Mouse (Mus musculus) CH12.LX (cell line): ENCODE data around the gene Cxcr5. TPM values are rescaled to one million over a fixed set of nuclear protein-coding genes. Genes with fewer than 3 reads are reported as not detected.
A peak's percentile ranks its signal among the peaks of the same experiment; 100 is the strongest.

Experiments
- DNase-seq: peaks from one replicate; pipeline ENCODE4 v3.0.0-alpha.2; 2013; ENCODE audit errors: extremely low read depth
- H3K27ac ChIP-seq: 2 replicates; pipeline ENCODE4 v1.5.1; 2012; ENCODE audit warnings: low read depth, mild to moderate bottlenecking, control low read depth, moderate library complexity; ENCODE audit not compliant: insufficient read depth
- H3K27me3 ChIP-seq: replicated peaks from 2 replicates; pipeline ENCODE3; 2012; ENCODE audit warnings: inconsistent platforms
- H3K36me3 ChIP-seq, 2 experiments: replicated peaks in 1 of 2; 2 replicates each; pipeline versions ENCODE3 to v1.6.1; 2012; ENCODE audit warnings: inconsistent platforms in 1 of 2, low read length in 1 of 2, mild to moderate bottlenecking in 1 of 2, mixed read lengths in 1 of 2, moderate library complexity in 1 of 2; ENCODE audit not compliant: control insufficient read depth in 1 of 2, insufficient read depth in 1 of 2
- H3K4me1 ChIP-seq, 2 experiments: 2 replicates each; pipeline ENCODE4 v1.6.1; 2012; ENCODE audit warnings: inconsistent platforms in 1 of 2, moderate library complexity in 1 of 2; ENCODE audit not compliant: insufficient read depth in 2 of 2, control insufficient read depth in 1 of 2
- H3K4me2 ChIP-seq: 2 replicates; pipeline ENCODE4 v1.6.1; 2012; ENCODE audit warnings: low read depth, mild to moderate bottlenecking, control low read depth; ENCODE audit not compliant: poor library complexity, insufficient read depth, severe bottlenecking
- H3K4me3 ChIP-seq, 3 experiments: fragments of 150-350 bp in 1 of 3; sonication (generic) in 1 of 3; replicated peaks in 1 of 3; 2 replicates each; pipeline versions ENCODE3 to v1.5.1; 2011 to 2012; ENCODE audit warnings: low read depth in 2 of 3, low read length in 2 of 3, mild to moderate bottlenecking in 2 of 3, moderate library complexity in 2 of 3, control low read depth in 1 of 3, improper control_type of control experiment in 1 of 3, inconsistent platforms in 1 of 3, mixed read lengths in 1 of 3; ENCODE audit not compliant: poor library complexity in 1 of 3
- H3K79me2 ChIP-seq: replicated peaks from 2 replicates; pipeline ENCODE4 v1.6.1; 2012; ENCODE audit warnings: mild to moderate bottlenecking, moderate library complexity; ENCODE audit not compliant: control insufficient read depth, poor library complexity, insufficient read depth, severe bottlenecking; ENCODE audit errors: extremely low read depth
- H3K9ac ChIP-seq: 2 replicates; pipeline ENCODE4 v1.6.1; 2012; ENCODE audit warnings: low read depth, mild to moderate bottlenecking, control low read depth, moderate library complexity; ENCODE audit not compliant: insufficient read depth
- H3K9me3 ChIP-seq: replicated peaks from 2 replicates; pipeline ENCODE3; 2012; ENCODE audit warnings: low read length, inconsistent platforms, mixed read lengths
- BHLHE40 ChIP-seq: IDR thresholded peaks from 2 replicates; pipeline ENCODE4 v1.6.1; 2011; ENCODE audit warnings: mild to moderate bottlenecking, low read depth, low read length, improper control_type of control experiment
- CTCF ChIP-seq, 2 experiments: IDR thresholded peaks in 1 of 2; conservative IDR thresholded peaks in 1 of 2; 2 replicates each; pipeline ENCODE4 v1.5.1; 2011 to 2012; ENCODE audit warnings: low read depth in 2 of 2, low read length in 2 of 2, improper control_type of control experiment in 1 of 2, inconsistent platforms in 1 of 2, mild to moderate bottlenecking in 1 of 2, moderate library complexity in 1 of 2
- ELF1 ChIP-seq: IDR thresholded peaks from 2 replicates; pipeline ENCODE4 v1.6.1; 2014; ENCODE audit warnings: low read depth, mild to moderate bottlenecking, inconsistent platforms, low read length, improper control_type of control experiment
- EP300 ChIP-seq: IDR thresholded peaks from 2 replicates; pipeline ENCODE4 v1.6.1; 2011; ENCODE audit warnings: low read length, improper control_type of control experiment
- ETS1 ChIP-seq: conservative IDR thresholded peaks from 2 replicates; pipeline ENCODE4 v1.6.1; 2012; ENCODE audit warnings: low read depth, mild to moderate bottlenecking, inconsistent platforms, low read length, improper control_type of control experiment, moderate library complexity
- HCFC1 ChIP-seq: IDR thresholded peaks from 2 replicates; pipeline ENCODE4 v1.6.1; 2012; ENCODE audit warnings: low read depth, mild to moderate bottlenecking, inconsistent platforms, low read length, improper control_type of control experiment
- IRF4 ChIP-seq: IDR thresholded peaks from 2 replicates; pipeline ENCODE4 v1.6.1; 2014; ENCODE audit warnings: low read depth, mild to moderate bottlenecking, inconsistent platforms, low read length, improper control_type of control experiment
- JUN ChIP-seq: IDR thresholded peaks from 2 replicates; pipeline ENCODE4 v1.6.1; 2011; ENCODE audit warnings: low read depth, mild to moderate bottlenecking, low read length, improper control_type of control experiment, moderate library complexity; ENCODE audit not compliant: insufficient read depth
- JUND ChIP-seq: conservative IDR thresholded peaks from 2 replicates; pipeline ENCODE4 v1.6.1; 2011; ENCODE audit warnings: low read depth, low read length, improper control_type of control experiment
- KAT2A ChIP-seq: IDR thresholded peaks from 2 replicates; pipeline ENCODE4 v1.6.1; 2012; ENCODE audit warnings: low read length, improper control_type of control experiment, inconsistent platforms; ENCODE audit not compliant: insufficient replicate concordance
- MAFK ChIP-seq: IDR thresholded peaks from 2 replicates; pipeline ENCODE4 v1.6.1; 2011; ENCODE audit warnings: low read length, improper control_type of control experiment; ENCODE audit not compliant: insufficient replicate concordance
- MAX ChIP-seq: IDR thresholded peaks from 2 replicates; pipeline ENCODE4 v1.6.1; 2011; ENCODE audit warnings: low read length, improper control_type of control experiment
- MAZ ChIP-seq: IDR thresholded peaks from 2 replicates; pipeline ENCODE4 v1.6.1; 2012; ENCODE audit warnings: low read depth, mild to moderate bottlenecking, inconsistent platforms, low read length, improper control_type of control experiment, moderate library complexity
- MEF2A ChIP-seq: IDR thresholded peaks from 2 replicates; pipeline ENCODE4 v1.6.1; 2014; ENCODE audit warnings: low read depth, mild to moderate bottlenecking, inconsistent platforms, low read length, improper control_type of control experiment, borderline replicate concordance
- MXI1 ChIP-seq: IDR thresholded peaks from 2 replicates; pipeline ENCODE4 v1.6.1; 2011; ENCODE audit warnings: mild to moderate bottlenecking, low read depth, low read length, improper control_type of control experiment
- MYC ChIP-seq: IDR thresholded peaks from 2 replicates; pipeline ENCODE4 v1.6.1; 2011; ENCODE audit warnings: low read depth, mild to moderate bottlenecking, improper control_type of control experiment, low read length
- NRF1 ChIP-seq: IDR thresholded peaks from 2 replicates; pipeline ENCODE4 v1.6.1; 2014; ENCODE audit warnings: low read depth, mild to moderate bottlenecking, inconsistent platforms, low read length, improper control_type of control experiment, moderate library complexity
- PAX5 ChIP-seq: IDR thresholded peaks from 2 replicates; pipeline ENCODE4 v1.6.1; 2012; ENCODE audit warnings: low read length, inconsistent platforms, mixed read lengths
- POLR2A ChIP-seq: IDR thresholded peaks from 2 replicates; pipeline ENCODE4 v1.6.1; 2011; ENCODE audit warnings: low read depth, mild to moderate bottlenecking, improper control_type of control experiment, low read length
- SIN3A ChIP-seq: IDR thresholded peaks from 2 replicates; pipeline ENCODE4 v1.6.1; 2012; ENCODE audit warnings: low read length, improper control_type of control experiment, inconsistent platforms
- TCF12 ChIP-seq: IDR thresholded peaks from 2 replicates; pipeline ENCODE4 v1.6.1; 2014; ENCODE audit warnings: low read depth, mild to moderate bottlenecking, inconsistent platforms, low read length, improper control_type of control experiment
- UBTF ChIP-seq: IDR thresholded peaks from 2 replicates; pipeline ENCODE4 v1.6.1; 2012; ENCODE audit warnings: low read depth, mild to moderate bottlenecking, inconsistent platforms, low read length, improper control_type of control experiment, moderate library complexity
- USF2 ChIP-seq: conservative IDR thresholded peaks from 2 replicates; pipeline ENCODE4 v1.6.1; 2011; ENCODE audit warnings: low read depth, low read length, improper control_type of control experiment
- ZNF384 ChIP-seq: IDR thresholded peaks from 2 replicates; pipeline ENCODE4 v1.6.1; 2012; ENCODE audit warnings: low read depth, low read length, improper control_type of control experiment, inconsistent platforms
- dilution Hi-C: fragments of 300-500 bp; cut with MboI; formaldehyde crosslinking; loops from 2 replicates; pipeline ENCODE4 v1.14.3; 2020; ENCODE audit warnings: low sequenced_read_pairs; ENCODE audit not compliant: extremely low pct_unique_long_range_greater_than_20kb, extremely low pct_ligation_motif_present
- in situ Hi-C: fragments of 300-500 bp; cut with MboI; formaldehyde crosslinking; loops from 3 replicates; pipeline ENCODE4 v1.14.3; 2019; ENCODE audit warnings: low sequenced_read_pairs, low pct_ligation_motif_present, low pct_unique_long_range_greater_than_20kb, mixed read lengths
- polyA plus RNA-seq: library from polyadenylated mRNA; unstranded; fragments of >175 nt; gene quantifications from 2 replicates; pipeline ENCODE4 v1.2.1, GENCODE M21; 2012; ENCODE audit warnings: low read depth; ENCODE audit not compliant: insufficient read length
- total RNA-seq, 2 experiments: library from RNA; depleted of rRNA; stranded (reverse); fragments of 300-350 nt in 1 of 2; fragments of >200 nt in 1 of 2; gene quantifications; 2 replicates each; pipeline ENCODE4 v1.2.3; 2012 to 2014

Cxcr5 gene
- total and polyA plus RNA-seq, 3 experiments = 30.2 to 93.4 (median 70.5) TPM

- dilution Hi-C loops (no loop called here), in situ Hi-C loops (loop anchor here (5.0 kb wide), 2 partner anchors 34 to 46 kb away; partner anchors contain the start of gene Ddx6)
- Histone ChIP-seq H3K9me3 (no peaks in the 10 kb centered on the region), H3K4me1 (peaks cover 33 to 87% of the 10 kb centered on the region in 2 experiments), H3K9ac (peak overlapping the region; percentile 24), H3K27me3 (no peaks in the 10 kb centered on the region), H3K79me2 (no peaks in the 10 kb centered on the region), H3K36me3 (no peaks in the 10 kb centered on the region), H3K4me2 (peak overlapping the region; percentile 79), H3K27ac (peak overlapping the region; percentile 81), H3K4me3 (peak overlapping the region; percentile 4 to 35 (median 15))
- no peak for TF ChIP-seq NRF1
- peak; percentile 68 for DNase-seq
Observed at GRCm38 (mm10) chr9:44568083-44568455, 6.4 kb upstream of the Cxcr5 start.

- in situ Hi-C loops = loop anchor here (5.0 kb wide), 2 partner anchors 35 to 45 kb away; partner anchors contain the start of gene Ddx6
Observed at GRCm38 (mm10) chr9:44567338-44568082, 5.8 kb upstream of the Cxcr5 start.

More at GRCm38 (mm10) chr9:44567338-44568082, 5.8 kb upstream of the Cxcr5 start:
- peak overlapping the region; percentile 81 for H3K27ac ChIP-seq
- H3K79me2 ChIP-seq = no peaks in the 10 kb centered on the region
- no peaks in the 10 kb centered on the region for H3K36me3 ChIP-seq
- peak overlapping the region; percentile 24 for H3K9ac ChIP-seq
- H3K4me1 ChIP-seq = peaks cover 39 to 87% of the 10 kb centered on the region in 2 experiments
- peak overlapping the region; percentile 4 to 35 (median 13) for H3K4me3 ChIP-seq
- peak overlapping the region; percentile 79 for H3K4me2 ChIP-seq
- TF ChIP-seq USF2 (no peak), JUND (peak; percentile 64), HCFC1 (no peak), KAT2A (no peak), SIN3A (peak; percentile 36; the same call in 1 of the 2 replicates), MAZ (peak; percentile 26; the same call in 1 of the 2 replicates), ETS1 (peak; percentile 92), UBTF (no peak), IRF4 (peak; percentile 85), PAX5 (no peak), JUN (peak; percentile 83), MYC (no peak), MAX (no peak), MXI1 (0 out of 2 replicates have a peak, but pooled peaks have one; percentile 15), POLR2A (peak; percentile 19; the same call in 1 of the 2 replicates), CTCF (conservative IDR thresholded peaks at IDR 0.05 in 1 of 2, IDR thresholded peaks at IDR 0.05 in 1 of 2; ENCODE audit: low read depth in 2 of 2, low read length in 2 of 2) (no peak), BHLHE40 (peak; percentile 87), TCF12 (peak; percentile 72), ZNF384 (0 out of 2 replicates have a peak, but pooled peaks have one; percentile 8), EP300 (peak; percentile 80), MEF2A (peak; percentile 89), MAFK (0 out of 2 replicates have a peak, but pooled peaks have one; percentile 42), ELF1 (peak; percentile 71)
- DNase-seq = peak; percentile 72
- dilution Hi-C loops = no loop called here
- H3K9me3 ChIP-seq = no peaks in the 10 kb centered on the region
- no peaks in the 10 kb centered on the region for H3K27me3 ChIP-seq
